Mouse (Mus musculus): ENCODE measurements at regions not wholly inside any gene's neighbourhood (a gene's known extent, or its start where the extent isn't known, plus 50 kb on each side); places are given as distances from the start of the nearest gene placed in this dataset.

DNA sequence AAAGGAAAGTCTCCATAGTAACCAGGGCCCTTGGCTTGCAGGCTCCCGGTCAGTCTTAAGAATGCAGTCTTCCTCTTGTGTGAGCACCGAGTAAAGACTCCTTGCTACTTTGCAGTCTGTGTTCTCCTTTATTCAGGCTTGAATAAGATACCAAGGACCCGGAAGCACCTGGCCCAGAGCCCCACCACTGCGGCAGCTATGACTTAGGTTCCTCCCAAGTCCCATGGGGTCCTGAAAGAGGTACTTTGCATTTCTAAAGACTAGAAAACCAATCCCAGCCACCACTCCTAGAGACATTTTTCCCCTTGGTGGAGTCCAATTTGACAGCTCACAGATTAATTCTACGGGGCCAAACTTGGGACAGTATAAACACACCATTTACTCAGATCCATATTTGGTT lies 51.7 kb upstream of the Tspan11 start:
- Histone ChIP-seq H3K9ac (ENCODE audit: low read depth, low read length) (no peak overlapping the region), H3K27me3 (replicated peaks; ENCODE audit: control insufficient read depth, insufficient read depth, low read length) (no peaks in the 10 kb centered on the region), H3K4me1 (ENCODE audit: control insufficient read depth, insufficient read depth, low read length) (no peaks in the 10 kb centered on the region; the same call in 1 of the 2 replicates), H3K4me3 (ENCODE audit: low read depth, low read length) (no peak overlapping the region), H3K27ac (replicated peaks; ENCODE audit: low read depth, low read length) (no peak overlapping the region), H3K4me2 (ENCODE audit: low read depth, low read length) (no peak overlapping the region), H3K36me3 (ENCODE audit: control insufficient read depth, insufficient read depth, low read length) (no peaks in the 10 kb centered on the region), H3K9me3 (ENCODE audit: control insufficient read depth, low read length) (no peaks in the 10 kb centered on the region)
- ATAC-seq (ENCODE audit: low read depth) (no peak), DNase-seq (ENCODE audit: low spot score) (no peak)
- 74% methylated on average over 5 of the region's 5 CpGs for WGBS

DNA sequence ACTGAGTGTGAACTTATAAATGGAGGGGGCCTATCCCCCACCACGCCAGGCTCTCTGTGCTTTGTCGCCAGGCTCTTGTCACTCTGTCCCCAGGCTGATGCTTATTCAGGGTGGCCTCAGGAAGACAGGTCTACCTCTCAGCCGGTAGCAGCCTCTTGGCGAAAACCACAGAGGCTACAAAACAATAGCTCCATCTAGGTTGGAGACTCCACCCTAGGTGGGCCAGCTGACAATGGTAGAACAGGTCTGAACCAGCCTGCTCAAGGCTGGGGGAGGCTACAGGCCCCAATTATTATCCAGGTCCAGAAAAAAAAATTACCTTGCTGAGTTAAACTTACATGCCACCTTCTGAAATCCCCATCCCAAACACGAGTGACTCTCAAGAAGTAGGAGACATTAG lies 59.0 kb upstream of the Tspan11 start:
- Histone ChIP-seq H3K4me3 (ENCODE audit: low read depth, low read length) (no peak overlapping the region), H3K36me3 (ENCODE audit: control insufficient read depth, insufficient read depth, low read length) (no peaks in the 10 kb centered on the region), H3K9ac (ENCODE audit: low read depth, low read length) (no peak overlapping the region), H3K4me2 (ENCODE audit: low read depth, low read length) (no peak overlapping the region), H3K27ac (replicated peaks; ENCODE audit: low read depth, low read length) (no peak overlapping the region), H3K4me1 (ENCODE audit: control insufficient read depth, insufficient read depth, low read length) (no peaks in the 10 kb centered on the region), H3K9me3 (ENCODE audit: control insufficient read depth, low read length) (no peaks in the 10 kb centered on the region), H3K27me3 (replicated peaks; ENCODE audit: control insufficient read depth, insufficient read depth, low read length) (no peaks in the 10 kb centered on the region)
- WGBS: 81% methylated on average over 5 of the region's 5 CpGs
- DNase-seq (ENCODE audit: low spot score): no peak
- ATAC-seq (ENCODE audit: low read depth): no peak

DNA sequence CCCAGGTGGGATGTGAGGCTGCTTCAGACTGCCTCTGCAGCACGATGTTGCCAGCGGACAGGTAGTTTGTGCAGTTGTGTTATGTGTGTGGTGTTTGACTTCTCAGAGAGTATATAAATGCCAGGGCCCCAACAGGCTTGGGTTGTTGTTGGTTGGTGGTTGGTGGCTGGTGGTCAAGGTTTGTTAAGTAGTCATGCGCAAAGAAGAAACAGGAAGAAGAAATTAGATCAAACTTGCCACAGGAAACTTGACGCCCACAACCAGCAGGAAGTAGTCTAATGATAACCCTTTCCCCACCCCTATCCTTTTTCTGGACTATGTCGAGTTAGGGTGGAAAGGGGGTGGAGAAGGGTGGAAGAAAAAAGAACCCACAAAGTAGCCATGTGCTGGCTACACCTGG lies 56.2 kb upstream of the Prmt8 start:
- H3K4me1 ChIP-seq (ENCODE audit: control insufficient read depth, insufficient read depth, low read length): no peaks in the 10 kb centered on the region
- WGBS: 68% methylated on average over 5 of the region's 5 CpGs
- H3K4me2 ChIP-seq (ENCODE audit: low read depth, low read length): no peak overlapping the region
- no peak overlapping the region for H3K4me3 ChIP-seq (ENCODE audit: low read depth, low read length)
- no peak overlapping the region for H3K9ac ChIP-seq (ENCODE audit: low read depth, low read length)
- H3K36me3 ChIP-seq (ENCODE audit: control insufficient read depth, insufficient read depth, low read length): no peaks in the 10 kb centered on the region
- H3K27me3 ChIP-seq (replicated peaks; ENCODE audit: control insufficient read depth, insufficient read depth, low read length): no peaks in the 10 kb centered on the region
- ATAC-seq (ENCODE audit: low read depth): no peak
- H3K9me3 ChIP-seq (ENCODE audit: control insufficient read depth, low read length): no peaks in the 10 kb centered on the region
- no peak for DNase-seq (ENCODE audit: low spot score)
- no peak overlapping the region for H3K27ac ChIP-seq (replicated peaks; ENCODE audit: low read depth, low read length)

DNA sequence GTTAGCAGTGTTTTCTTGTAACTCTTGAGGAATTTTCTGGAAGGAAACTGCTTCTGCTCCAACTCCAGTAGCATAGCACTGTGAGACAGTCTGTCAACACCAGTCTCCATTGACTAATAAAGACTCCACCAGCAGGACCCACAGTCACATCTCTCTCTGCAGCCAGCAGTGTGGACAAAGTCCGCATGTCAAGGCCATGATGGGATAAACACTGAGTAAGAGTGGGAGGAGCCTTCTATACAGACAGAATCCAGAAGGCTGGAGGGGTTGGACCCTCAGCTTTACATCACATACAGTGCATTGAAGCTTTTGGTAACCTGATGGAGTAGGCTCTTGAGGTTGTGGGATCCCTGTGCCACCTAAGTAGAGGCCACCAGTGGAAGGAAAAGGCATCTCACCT lies 54.4 kb upstream of the Prmt8 start:
- H3K9me3 ChIP-seq (ENCODE audit: control insufficient read depth, low read length): no peaks in the 10 kb centered on the region
- no peaks in the 10 kb centered on the region for H3K4me1 ChIP-seq (ENCODE audit: control insufficient read depth, insufficient read depth, low read length)
- H3K9ac ChIP-seq (ENCODE audit: low read depth, low read length): no peak overlapping the region
- ATAC-seq (ENCODE audit: low read depth): no peak
- no peaks in the 10 kb centered on the region for H3K36me3 ChIP-seq (ENCODE audit: control insufficient read depth, insufficient read depth, low read length)
- 74% methylated on average over 1 of the region's 1 CpGs for WGBS
- H3K27me3 ChIP-seq (replicated peaks; ENCODE audit: control insufficient read depth, insufficient read depth, low read length): no peaks in the 10 kb centered on the region
- no peak overlapping the region for H3K4me2 ChIP-seq (ENCODE audit: low read depth, low read length)
- DNase-seq (ENCODE audit: low spot score): no peak
- no peak overlapping the region for H3K4me3 ChIP-seq (ENCODE audit: low read depth, low read length)
- no peak overlapping the region for H3K27ac ChIP-seq (replicated peaks; ENCODE audit: low read depth, low read length)

DNA sequence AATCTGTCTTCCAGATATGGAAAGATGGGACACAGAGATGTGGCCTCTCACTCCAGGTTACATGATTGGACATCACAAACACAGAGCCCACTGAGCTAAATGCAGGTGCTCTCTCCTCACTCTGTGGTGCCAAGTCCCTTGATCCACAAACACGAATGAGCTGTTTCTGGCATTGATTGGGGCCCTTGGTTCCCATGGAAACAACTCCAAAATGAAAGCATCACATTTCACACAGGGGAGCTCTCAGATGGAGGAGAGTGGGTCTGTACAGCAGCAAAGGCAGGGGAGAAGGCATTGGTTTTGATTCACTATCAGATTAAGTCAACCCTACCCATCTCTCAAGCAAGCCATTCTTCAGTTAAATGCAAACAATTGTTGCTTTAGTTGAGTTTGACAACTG lies 51.3 kb upstream of the Prmt8 start:
- 14% methylated on average over 1 of the region's 1 CpGs for WGBS
- Histone ChIP-seq H3K4me1 (ENCODE audit: control insufficient read depth, insufficient read depth, low read length) (no peaks in the 10 kb centered on the region), H3K27me3 (replicated peaks; ENCODE audit: control insufficient read depth, insufficient read depth, low read length) (no peaks in the 10 kb centered on the region), H3K9me3 (ENCODE audit: control insufficient read depth, low read length) (no peaks in the 10 kb centered on the region), H3K9ac (ENCODE audit: low read depth, low read length) (no peak overlapping the region), H3K36me3 (ENCODE audit: control insufficient read depth, insufficient read depth, low read length) (no peaks in the 10 kb centered on the region), H3K4me2 (ENCODE audit: low read depth, low read length) (no peak overlapping the region), H3K27ac (replicated peaks; ENCODE audit: low read depth, low read length) (no peak overlapping the region), H3K4me3 (ENCODE audit: low read depth, low read length) (no peak overlapping the region)
- ATAC-seq (ENCODE audit: low read depth): no peak
- DNase-seq (ENCODE audit: low spot score): peak; percentile 16

All from embryonic facial prominence, embryonic 14.5 days (tissue).